Mouse (Mus musculus) intestine, postnatal 0 days (tissue): ENCODE results near the gene Pglyrp2. TPM values are rescaled to one million over a fixed set of nuclear protein-coding genes. Genes with fewer than 3 reads are reported as not detected.

ENCODE experiments used
- ATAC-seq: fragments of 200-750 bp; cut with Nextera tagmentation; 2 replicates; pipeline ENCODE4 v1.8.0; 2017; ENCODE audit warnings: mild to moderate bottlenecking, moderate TSS enrichment, moderate library complexity
- H3K27ac ChIP-seq: fragments of 300-500 bp; sonication (generic); 2 replicates; pipeline ENCODE4 v1.5.1; 2014; ENCODE audit warnings: mild to moderate bottlenecking, low read depth, low read length, moderate library complexity
- H3K27me3 ChIP-seq: fragments of 300-500 bp; sonication (generic); replicated peaks from 2 replicates; pipeline ENCODE4 v1.6.1; 2014; ENCODE audit warnings: low read length, mixed read lengths; ENCODE audit not compliant: control insufficient read depth, insufficient read depth
- H3K36me3 ChIP-seq: fragments of 300-500 bp; sonication (generic); 2 replicates; pipeline ENCODE4 v1.6.1; 2014; ENCODE audit warnings: mild to moderate bottlenecking, moderate library complexity; ENCODE audit not compliant: control insufficient read depth, insufficient read depth
- H3K4me1 ChIP-seq: fragments of 300-500 bp; sonication (generic); replicated peaks from 2 replicates; pipeline ENCODE4 v1.6.1; 2014; ENCODE audit warnings: antibody characterized with exemption, low read length, mixed read lengths; ENCODE audit not compliant: control insufficient read depth, insufficient read depth
- H3K4me2 ChIP-seq: fragments of 300-500 bp; sonication (generic); replicated peaks from 2 replicates; pipeline ENCODE4 v1.6.1; 2014; ENCODE audit warnings: low read depth, mild to moderate bottlenecking, moderate library complexity
- H3K4me3 ChIP-seq: fragments of 300-500 bp; sonication (generic); 2 replicates; pipeline ENCODE4 v1.5.1; 2014; ENCODE audit warnings: low read depth, low read length
- H3K9ac ChIP-seq: fragments of 300-500 bp; sonication (generic); 2 replicates; pipeline ENCODE4 v1.6.1; 2014; ENCODE audit warnings: mild to moderate bottlenecking, low read depth, low read length
- H3K9me3 ChIP-seq: fragments of 300-500 bp; sonication (generic); 2 replicates; pipeline ENCODE4 v1.6.1; 2016; ENCODE audit warnings: mixed run types; ENCODE audit not compliant: control insufficient read depth
- CTCF ChIP-seq: sonication (generic); IDR thresholded peaks from 2 replicates; pipeline ENCODE4 v1.5.1; 2016; ENCODE audit warnings: low read depth, mild to moderate bottlenecking, control low read depth, antibody characterized with exemption, moderate library complexity
- WGBS: fragments of 180-500 bp; shearing (Covaris S2); extraction: QIAGEN DNeasy Blood & Tissue Kit; methylation state at CpG from one replicate; pipeline ENCODE4 v1.1.7; 2014; 5-methylcytosine and 5-hydroxymethylcytosine counted together
- microRNA-seq: library from miRNA; unstranded; fragments of <30 nt; microRNA quantifications from one replicate; pipeline ENCODE4, GENCODE M21; 2016
- polyA plus RNA-seq: library from polyadenylated mRNA; unstranded; fragments of >200 nt; fragmentation: Nextera tagmentation; extraction: Ambion mirVana; gene quantifications from 2 replicates; pipeline ENCODE4 v1.2.1, GENCODE M21; 2015

Pglyrp2 gene
- polyA plus RNA-seq, 1 experiment from 2014 or later: 0.14 TPM

DNA sequence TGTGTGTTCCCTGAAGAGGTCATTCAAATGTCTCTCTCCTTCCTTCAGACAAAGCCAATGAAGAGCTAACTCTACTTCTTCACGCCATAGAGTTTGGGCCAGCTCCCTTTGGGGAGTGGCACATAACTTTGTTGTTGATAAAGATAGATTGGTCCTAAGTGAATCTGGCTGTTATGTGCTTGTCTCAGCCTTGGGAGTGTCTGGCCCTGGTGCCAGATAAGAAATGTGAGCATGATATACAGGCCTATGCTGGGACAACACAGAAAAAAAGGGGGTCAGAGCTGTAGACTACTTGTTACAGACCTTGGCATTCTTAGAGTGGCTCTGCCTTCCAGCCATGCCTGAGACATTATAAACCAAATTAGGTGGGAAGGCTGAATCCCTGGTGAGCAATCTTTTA is 58.7 kb downstream of the Pglyrp2 start:
- Histone ChIP-seq H3K4me1 (peaks cover 5% of the 10 kb centered on the region), H3K9me3 (no peaks in the 10 kb centered on the region), H3K27ac (no peak overlapping the region), H3K4me3 (no peak overlapping the region), H3K9ac (no peak overlapping the region), H3K4me2 (no peak overlapping the region), H3K27me3 (no peaks in the 10 kb centered on the region), H3K36me3 (peaks cover 24% of the 10 kb centered on the region; the same call in 1 of the 2 replicates)
- WGBS: 36% methylated on average over 1 of the region's 1 CpGs
- TF ChIP-seq CTCF: no peak
- ATAC-seq: no peak

DNA sequence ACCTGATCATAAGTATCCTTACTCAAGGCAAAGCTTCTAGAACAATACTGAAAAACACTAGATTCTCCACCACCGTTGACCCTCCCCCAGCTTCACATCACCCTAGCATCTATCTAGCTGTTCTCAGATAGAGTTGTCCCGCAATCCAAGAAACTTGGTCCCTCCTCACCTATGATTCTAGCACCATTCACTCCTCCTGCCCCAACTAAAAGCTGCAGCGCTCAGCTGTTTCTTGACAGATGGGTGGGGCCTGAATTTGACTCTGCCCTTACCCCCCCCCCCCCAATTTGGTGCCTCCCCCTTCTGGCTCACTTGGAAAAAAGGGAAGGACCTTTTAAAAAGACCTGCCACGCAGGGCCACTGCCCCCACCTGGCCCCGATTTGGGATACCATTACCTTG is 59.1 kb downstream of the Pglyrp2 start:
- Histone ChIP-seq H3K36me3 (peaks cover 28% of the 10 kb centered on the region; the same call in 1 of the 2 replicates), H3K9ac (0 out of 2 replicates have a peak overlapping the region, but pooled peaks have one; percentile 95), H3K4me1 (peaks cover 5% of the 10 kb centered on the region), H3K27me3 (no peaks in the 10 kb centered on the region), H3K4me3 (peak overlapping the region; percentile 97), H3K27ac (no peak overlapping the region), H3K4me2 (peak overlapping the region; percentile 80), H3K9me3 (no peaks in the 10 kb centered on the region)
- no peak for ATAC-seq
- 49% methylated on average over 5 of the region's 5 CpGs for WGBS
- TF ChIP-seq CTCF: no peak

GRCm38 (mm10) chr17:32364331-32364730 is 59.6 kb downstream of the Pglyrp2 start:
- Histone ChIP-seq H3K36me3 (peaks cover 33% of the 10 kb centered on the region; the same call in 1 of the 2 replicates), H3K27ac (0 out of 2 replicates have a peak overlapping the region, but pooled peaks have one; percentile 41), H3K4me2 (peak overlapping the region; percentile 80), H3K9me3 (no peaks in the 10 kb centered on the region), H3K4me3 (peak overlapping the region; percentile 97), H3K4me1 (peaks cover 5% of the 10 kb centered on the region), H3K27me3 (no peaks in the 10 kb centered on the region), H3K9ac (peak overlapping the region; percentile 95)
- under 1% methylated on average over 35 of the region's 47 CpGs for WGBS
- peak; percentile 35; the same call in 1 of the 2 replicates for TF ChIP-seq CTCF
- peak; percentile 92 for ATAC-seq

DNA sequence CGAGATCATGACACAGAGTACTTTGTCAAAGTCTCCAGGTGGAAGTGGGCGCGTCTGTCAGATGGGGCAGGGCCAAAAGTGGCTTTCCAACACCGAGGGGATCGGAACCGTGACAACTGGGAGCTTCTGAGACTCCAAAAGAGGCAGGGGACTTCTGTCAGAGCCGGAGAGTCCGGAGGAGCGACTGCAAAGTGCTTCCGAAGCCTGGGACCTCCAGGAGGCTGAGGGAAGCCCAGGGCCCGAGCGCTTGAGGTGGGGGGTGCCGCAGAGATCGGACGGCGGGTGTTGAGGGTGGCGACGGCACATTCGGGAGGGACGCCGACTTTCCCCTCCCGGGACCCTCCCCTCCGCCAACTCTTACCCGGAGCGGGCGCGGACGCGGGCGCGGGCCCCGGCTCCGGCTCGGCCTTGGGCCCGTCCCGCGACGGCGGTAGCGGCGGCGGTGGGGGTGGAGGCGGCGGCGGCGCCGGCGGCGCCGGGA is 60.1 kb downstream of the Pglyrp2 start:
- peaks cover 5% of the 10 kb centered on the region for H3K4me1 ChIP-seq
- peaks cover 38% of the 10 kb centered on the region for H3K36me3 ChIP-seq
- peak overlapping the region; percentile 97 for H3K4me3 ChIP-seq
- peak overlapping the region; percentile 95 for H3K9ac ChIP-seq
- peak overlapping the region; percentile 80 for H3K4me2 ChIP-seq
- no peak for TF ChIP-seq CTCF
- peak; percentile 59 for ATAC-seq
- WGBS: under 1% methylated on average over 23 of the region's 50 CpGs
- H3K27ac ChIP-seq: 0 out of 2 replicates have a peak overlapping the region, but pooled peaks have one; percentile 41
- no peaks in the 10 kb centered on the region for H3K27me3 ChIP-seq
- H3K9me3 ChIP-seq: no peaks in the 10 kb centered on the region

DNA sequence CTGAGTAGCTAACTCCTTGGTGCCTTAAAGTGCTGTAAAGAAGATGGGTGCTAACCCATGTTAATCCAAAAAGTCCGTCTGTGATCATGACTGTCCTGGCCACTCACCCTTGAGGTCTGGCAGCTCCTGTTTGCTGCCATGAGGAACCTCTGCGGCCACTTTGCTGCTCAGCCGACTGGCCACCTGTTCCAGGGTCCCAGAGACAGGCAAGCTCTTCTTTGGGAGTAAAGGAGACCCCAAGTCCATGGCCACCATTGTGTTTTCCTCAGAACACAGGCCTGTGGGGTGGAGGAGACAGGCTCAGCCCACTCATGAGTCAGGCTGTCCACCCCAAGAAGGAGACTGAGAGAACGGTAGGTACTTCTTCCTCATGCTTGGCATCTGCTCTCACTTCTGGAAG is 61.3 kb downstream of the Pglyrp2 start:
- H3K9me3 ChIP-seq: no peaks in the 10 kb centered on the region
- H3K36me3 ChIP-seq: peaks cover 46% of the 10 kb centered on the region
- H3K4me2 ChIP-seq: peak overlapping the region; percentile 80
- 0 out of 2 replicates have a peak overlapping the region, but pooled peaks have one; percentile 97 for H3K4me3 ChIP-seq
- no peak overlapping the region for H3K27ac ChIP-seq
- H3K9ac ChIP-seq: no peak overlapping the region
- H3K27me3 ChIP-seq: no peaks in the 10 kb centered on the region
- 80% methylated on average over 4 of the region's 4 CpGs for WGBS
- no peak for TF ChIP-seq CTCF
- ATAC-seq: no peak
- peaks cover 5% of the 10 kb centered on the region for H3K4me1 ChIP-seq

Small RNA genes lying within 50 kb of the gene (microRNA-seq; reads per million reads assigned to microRNA genes)
- not detected for gene Gm22201

Other genes with a start within 250 kb of the Pglyrp2 start
- not detected in 2 replicates for gene Ephx3, start 234.6 kb downstream of the Pglyrp2 start, polyA plus RNA-seq
- gene Brd4, start 139.4 kb downstream of the Pglyrp2 start, polyA plus RNA-seq: 35.9 and 36.7 TPM in 2 replicates
- gene Akap8, start 102.9 kb downstream of the Pglyrp2 start, polyA plus RNA-seq: 18.3 and 21.9 TPM in 2 replicates
- 21.6 and 26.8 TPM in 2 replicates for gene Akap8l, start 73.6 kb downstream of the Pglyrp2 start, polyA plus RNA-seq
- gene Wiz, start 34.7 kb downstream of the Pglyrp2 start, polyA plus RNA-seq: 9.5 and 10.0 TPM in 2 replicates
- gene Rasal3, start 20.6 kb downstream of the Pglyrp2 start, polyA plus RNA-seq: 1.1 TPM in 2 replicates
- gene Cyp4f39, start 28.6 kb upstream of the Pglyrp2 start, polyA plus RNA-seq: 0.46 and 0.59 TPM in 2 replicates
- 1.9 and 2.7 TPM in 2 replicates for gene Cyp4f17, start 81.9 kb upstream of the Pglyrp2 start, polyA plus RNA-seq
- gene Cyp4f16, start 112.4 kb upstream of the Pglyrp2 start, polyA plus RNA-seq: 95.4 and 102 TPM in 2 replicates
- gene Cyp4f37, start 197.1 kb upstream of the Pglyrp2 start, polyA plus RNA-seq: not detected in 2 replicates
- 3.2 and 3.7 TPM in 2 replicates for gene Cyp4f40, start 234.7 kb upstream of the Pglyrp2 start, polyA plus RNA-seq